Mouse (Mus musculus) ES-E14 (cell line): ENCODE measurements around the gene Kank1.

Experiments
- CHD2 ChIP-seq: IDR thresholded peaks from 2 replicates; pipeline ENCODE4 v1.6.1; 2014; ENCODE audit warnings: mild to moderate bottlenecking, low read depth, low read length, inconsistent platforms
- HCFC1 ChIP-seq: IDR thresholded peaks from 2 replicates; pipeline ENCODE4 v1.6.1; 2012; ENCODE audit warnings: low read length, inconsistent platforms, borderline replicate concordance; ENCODE audit not compliant: insufficient read depth
- MAFK ChIP-seq: IDR thresholded peaks from 2 replicates; pipeline ENCODE4 v1.6.1; 2014; ENCODE audit warnings: mild to moderate bottlenecking, low read depth, low read length, inconsistent platforms; ENCODE audit not compliant: insufficient read depth

GRCm38 (mm10) chr19:25428338-25428962 is 191.7 kb downstream of the Kank1 start:
- TF ChIP-seq CHD2 (no peak), HCFC1 (no peak), MAFK (no peak)
